Mouse (Mus musculus) hematopoietic stem cell, adult 5-6 weeks (primary cell): ENCODE data around the gene B3galt5. TPM values are rescaled to one million over a fixed set of nuclear protein-coding genes. Genes with fewer than 3 reads are reported as not detected.
"Not testable (repeated sequence)": the region's sequence is repeated elsewhere in the genome, so short reads cannot be mapped to it uniquely, and the experiment has no call there.

Source experiments
- ATAC-seq, 2 experiments: fragments of 125-278 bp in 1 of 2; replicated peaks in 1 of 2; 2 replicates each; pipeline ENCODE4 v1.8.0; 2016 to 2017; ENCODE audit warnings: inconsistent platforms in 2 of 2, mild to moderate bottlenecking in 2 of 2, moderate number of reproducible peaks in 2 of 2, low read depth in 1 of 2, moderate TSS enrichment in 1 of 2; ENCODE audit not compliant: low FRiP score in 2 of 2, poor library complexity in 2 of 2, severe bottlenecking in 2 of 2, insufficient read depth in 1 of 2, low TSS enrichment in 1 of 2
- total RNA-seq: library from RNA; stranded (forward); fragments of 172-1452, 232-1000 nt; gene quantifications from 2 replicates; pipeline ENCODE4 v1.2.3, GENCODE M21; 2017

B3galt5 gene
- total RNA-seq, 1 experiment from 2014 or later: 0.45 TPM

GRCm38 (mm10) chr16:96317803-96318202 is 82.2 kb downstream of the B3galt5 start:
- no peak for ATAC-seq

GRCm38 (mm10) chr16:96322739-96323138 is 87.1 kb downstream of the B3galt5 start:
- ATAC-seq: no peak

- no peak for ATAC-seq
These were observed 87.6 kb downstream of the B3galt5 start for GRCm38 (mm10) chr16:96323166-96323565.

GRCm38 (mm10) chr16:96326110-96326999 is 90.8 kb downstream of the B3galt5 start:
- ATAC-seq: peak; percentile 29 to 78; a peak in 3 of 4 replicates

- ATAC-seq: not testable (repeated sequence)
These were observed 91.7 kb downstream of the B3galt5 start for GRCm38 (mm10) chr16:96327251-96327650.

- ATAC-seq: no peak
These were observed 104.0 kb downstream of the B3galt5 start for GRCm38 (mm10) chr16:96339570-96339969.

GRCm38 (mm10) chr16:96341269-96341668 is 105.7 kb downstream of the B3galt5 start:
- ATAC-seq: no peak

GRCm38 (mm10) chr16:96341945-96342344 is 106.3 kb downstream of the B3galt5 start:
- ATAC-seq: no peak

GRCm38 (mm10) chr16:96345117-96345516 is 109.5 kb downstream of the B3galt5 start:
- ATAC-seq: peak; percentile 92 to 94

- no peak for ATAC-seq
These were observed 112.5 kb downstream of the B3galt5 start for GRCm38 (mm10) chr16:96348070-96348469.

GRCm38 (mm10) chr16:96348766-96349165 is 113.2 kb downstream of the B3galt5 start:
- ATAC-seq: no peak

GRCm38 (mm10) chr16:96351520-96351919 is 115.9 kb downstream of the B3galt5 start:
- no peak for ATAC-seq

GRCm38 (mm10) chr16:96353296-96353896 is 117.8 kb downstream of the B3galt5 start:
- ATAC-seq: no peak

- ATAC-seq: 0 out of 4 replicates have a peak, but pooled peaks of 1 of the 2 experiments have one; percentile 48
These were observed 118.4 kb downstream of the B3galt5 start for GRCm38 (mm10) chr16:96353996-96354395.

- ATAC-seq: peak; percentile 96 to 97
These were observed 122.3 kb downstream of the B3galt5 start for GRCm38 (mm10) chr16:96357903-96358302.

GRCm38 (mm10) chr16:96361305-96362124 is 125.9 kb downstream of the B3galt5 start:
- ATAC-seq: no peak

GRCm38 (mm10) chr16:96362873-96363272 is 127.3 kb downstream of the B3galt5 start:
- no peak for ATAC-seq

GRCm38 (mm10) chr16:96363277-96363676 is 127.7 kb downstream of the B3galt5 start:
- ATAC-seq: no peak
